Mouse (Mus musculus): Measurements from ENCODE around the gene 1700088E04Rik.

DNA sequence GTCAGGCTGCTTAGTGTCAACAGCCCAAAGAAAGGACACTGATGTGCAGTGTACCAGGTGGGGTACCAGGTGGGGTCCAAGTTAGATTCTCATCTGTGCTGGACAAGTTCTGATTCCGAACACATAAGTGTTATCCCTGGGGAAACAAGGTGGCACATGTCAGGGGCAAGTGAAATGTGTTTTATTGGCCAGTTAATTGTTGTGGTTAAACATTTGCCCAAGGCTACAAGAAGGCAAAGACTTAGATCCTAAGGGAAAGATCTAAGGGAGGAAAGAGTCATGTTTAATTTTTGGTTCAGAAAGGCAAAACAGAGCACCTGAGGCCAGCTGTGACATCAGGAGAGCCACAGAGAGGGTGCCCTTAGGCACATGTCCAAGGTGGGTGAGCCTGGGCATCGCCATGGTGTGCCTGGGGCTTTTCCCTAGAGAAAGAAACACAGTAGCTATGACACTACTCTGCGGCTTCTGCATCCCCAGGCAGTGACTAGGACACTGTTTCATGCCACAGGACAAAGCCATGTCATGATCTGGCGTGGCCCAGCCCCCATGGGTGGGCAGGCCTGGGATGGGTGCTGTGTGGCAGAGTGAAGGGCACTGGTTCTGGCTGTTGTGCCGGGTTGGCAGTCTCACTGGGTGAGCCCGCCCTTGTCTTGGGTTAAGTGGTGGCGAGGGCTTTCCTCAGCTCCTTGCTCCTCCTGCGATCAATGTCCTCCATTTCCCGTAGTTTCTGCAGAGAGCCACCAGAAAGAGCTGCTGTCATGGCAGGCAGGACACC lies 6.4 kb downstream of the 1700088E04Rik start:
- TF ChIP-seq GATA1 (IDR thresholded peaks at IDR 0.05; ENCODE audit: borderline replicate concordance, low read length): no peak
- no peak for TF ChIP-seq FLI1 (IDR thresholded peaks at IDR 0.05; ENCODE audit: low read length)

Data from megakaryocyte, embryonic 14.5 days (primary cell).